Mouse (Mus musculus): ENCODE results near the gene Emilin1. TPM values are rescaled to one million over a fixed set of nuclear protein-coding genes. Genes with fewer than 3 reads are reported as not detected.
A peak's percentile ranks its signal among the peaks of the same experiment; 100 is the strongest.

The Emilin1 gene
- total and polyA plus RNA-seq, 3 experiments: 0.11 to 0.63 (median 0.34) TPM

GRCm38 (mm10) chr5:30923119-30923518 lies 9.9 kb downstream of the Emilin1 start:
- H3K4me1 ChIP-seq (ENCODE audit: control insufficient read depth in 1 of 2, insufficient read depth in 2 of 2): peaks cover 8 to 36% of the 10 kb centered on the region in 2 experiments; a peak in 3 of 4 replicates
- in situ Hi-C loops (cut with MboI; ENCODE audit: low pct_ligation_motif_present, low pct_unique_long_range_greater_than_20kb, low sequenced_read_pairs) (loop anchor here (5.0 kb wide), 1 partner anchor 121 kb away; no protein-coding TSS in a partner anchor), dilution Hi-C loops (cut with MboI; ENCODE audit: extremely low pct_ligation_motif_present, extremely low pct_unique_long_range_greater_than_20kb, low sequenced_read_pairs) (no loop called here)
- TF ChIP-seq USF2 (conservative IDR thresholded peaks at IDR 0.05; ENCODE audit: low read depth, low read length): no peak
- no peak for TF ChIP-seq ZKSCAN1 (IDR thresholded peaks at IDR 0.05; ENCODE audit: borderline replicate concordance, low read depth, low read length)
- no peak for TF ChIP-seq ZC3H11A (IDR thresholded peaks at IDR 0.05; ENCODE audit: low read depth, low read length)
- no peak for TF ChIP-seq E2F4 (IDR thresholded peaks at IDR 0.05; ENCODE audit: insufficient replicate concordance, low read depth, low read length)
- TF ChIP-seq RCOR1 (conservative IDR thresholded peaks at IDR 0.05; ENCODE audit: low read depth, low read length): no peak
- peak; percentile 71; the same call in 1 of the 2 replicates for TF ChIP-seq IRF4 (IDR thresholded peaks at IDR 0.05; ENCODE audit: low read depth, low read length)
- peak; percentile 35 for TF ChIP-seq EP300 (IDR thresholded peaks at IDR 0.05; ENCODE audit: low read length)
- TF ChIP-seq PAX5 (IDR thresholded peaks at IDR 0.05; ENCODE audit: low read length): no peak
- no peak overlapping the region for H3K27ac ChIP-seq (ENCODE audit: insufficient read depth, low read depth)
- H3K9ac ChIP-seq (ENCODE audit: insufficient read depth, low read depth): no peak overlapping the region
- no peaks in the 10 kb centered on the region for H3K36me3 ChIP-seq (replicated peaks in 1 of 2; ENCODE audit: control insufficient read depth in 1 of 2, insufficient read depth in 1 of 2, low read length in 1 of 2)
- no peak overlapping the region for H3K4me3 ChIP-seq (replicated peaks in 1 of 3; ENCODE audit: low read depth in 2 of 3, low read length in 2 of 3, poor library complexity in 1 of 3)
- no peaks in the 10 kb centered on the region for H3K79me2 ChIP-seq (replicated peaks; ENCODE audit: control insufficient read depth, extremely low read depth, insufficient read depth, poor library complexity, severe bottlenecking)
- peaks cover 82% of the 10 kb centered on the region for H3K27me3 ChIP-seq (replicated peaks)
- peak; percentile 38 for DNase-seq (ENCODE audit: extremely low read depth)
- H3K9me3 ChIP-seq (replicated peaks; ENCODE audit: low read length): no peaks in the 10 kb centered on the region
- no peak overlapping the region for H3K4me2 ChIP-seq (ENCODE audit: insufficient read depth, low read depth, poor library complexity, severe bottlenecking)

GRCm38 (mm10) chr5:30924614-30925013 lies 11.4 kb downstream of the Emilin1 start:
- in situ Hi-C loops (cut with MboI; ENCODE audit: low pct_ligation_motif_present, low pct_unique_long_range_greater_than_20kb, low sequenced_read_pairs) (loop anchor here (5.0 kb wide), 2 partner anchors 78 to 122 kb away; no protein-coding TSS in a partner anchor), dilution Hi-C loops (cut with MboI; ENCODE audit: extremely low pct_ligation_motif_present, extremely low pct_unique_long_range_greater_than_20kb, low sequenced_read_pairs) (no loop called here)
- Histone ChIP-seq H3K36me3 (replicated peaks in 1 of 2; ENCODE audit: control insufficient read depth in 1 of 2, insufficient read depth in 1 of 2, low read length in 1 of 2) (no peaks in the 10 kb centered on the region), H3K27me3 (replicated peaks) (peaks cover 76% of the 10 kb centered on the region), H3K9ac (ENCODE audit: insufficient read depth, low read depth) (no peak overlapping the region), H3K27ac (ENCODE audit: insufficient read depth, low read depth) (no peak overlapping the region), H3K79me2 (replicated peaks; ENCODE audit: control insufficient read depth, extremely low read depth, insufficient read depth, poor library complexity, severe bottlenecking) (no peaks in the 10 kb centered on the region), H3K9me3 (replicated peaks; ENCODE audit: low read length) (no peaks in the 10 kb centered on the region), H3K4me3 (replicated peaks in 1 of 3; ENCODE audit: low read depth in 2 of 3, low read length in 2 of 3, poor library complexity in 1 of 3) (no peak overlapping the region), H3K4me2 (ENCODE audit: insufficient read depth, low read depth, poor library complexity, severe bottlenecking) (no peak overlapping the region), H3K4me1 (ENCODE audit: control insufficient read depth in 1 of 2, insufficient read depth in 2 of 2) (peaks cover 8 to 36% of the 10 kb centered on the region in 2 experiments; a peak in 3 of 4 replicates)
- no peak for TF ChIP-seq ZKSCAN1 (IDR thresholded peaks at IDR 0.05; ENCODE audit: borderline replicate concordance, low read depth, low read length)
- no peak for TF ChIP-seq JUN (IDR thresholded peaks at IDR 0.05; ENCODE audit: insufficient read depth, low read depth, low read length)
- no peak for TF ChIP-seq CTCF (conservative IDR thresholded peaks at IDR 0.05 in 1 of 2, IDR thresholded peaks at IDR 0.05 in 1 of 2; ENCODE audit: low read depth in 2 of 2, low read length in 2 of 2)
- TF ChIP-seq PAX5 (IDR thresholded peaks at IDR 0.05; ENCODE audit: low read length): no peak
- no peak for TF ChIP-seq USF1 (IDR thresholded peaks at IDR 0.05; ENCODE audit: low read depth, low read length)
- no peak for TF ChIP-seq MEF2A (IDR thresholded peaks at IDR 0.05; ENCODE audit: borderline replicate concordance, low read depth, low read length)
- no peak for TF ChIP-seq UBTF (IDR thresholded peaks at IDR 0.05; ENCODE audit: low read depth, low read length)
- TF ChIP-seq MAFK (IDR thresholded peaks at IDR 0.05; ENCODE audit: insufficient replicate concordance, low read length): no peak
- no peak for TF ChIP-seq KAT2A (IDR thresholded peaks at IDR 0.05; ENCODE audit: insufficient replicate concordance, low read length)
- no peak for TF ChIP-seq NELFE (IDR thresholded peaks at IDR 0.05; ENCODE audit: low read depth, low read length)
- no peak for TF ChIP-seq CHD1 (IDR thresholded peaks at IDR 0.05; ENCODE audit: low read depth, low read length)
- TF ChIP-seq MAX (IDR thresholded peaks at IDR 0.05; ENCODE audit: low read length): no peak
- TF ChIP-seq SMC3 (IDR thresholded peaks at IDR 0.05; ENCODE audit: low read depth, low read length): no peak
- TF ChIP-seq POLR2AphosphoS2 (IDR thresholded peaks at IDR 0.05; ENCODE audit: low read depth, low read length): no peak
- TF ChIP-seq ZMIZ1 (IDR thresholded peaks at IDR 0.05; ENCODE audit: low read depth, low read length): no peak
- DNase-seq (ENCODE audit: extremely low read depth): no peak

Measured in CH12.LX (cell line).